Mouse (Mus musculus): Measurements from ENCODE around the gene Arhgap29. TPM values are rescaled to one million over a fixed set of nuclear protein-coding genes. Genes with fewer than 3 reads are reported as not detected.

The Arhgap29 gene
- polyA plus RNA-seq, 1 experiment from 2014 or later, result 56.0 TPM

DNA sequence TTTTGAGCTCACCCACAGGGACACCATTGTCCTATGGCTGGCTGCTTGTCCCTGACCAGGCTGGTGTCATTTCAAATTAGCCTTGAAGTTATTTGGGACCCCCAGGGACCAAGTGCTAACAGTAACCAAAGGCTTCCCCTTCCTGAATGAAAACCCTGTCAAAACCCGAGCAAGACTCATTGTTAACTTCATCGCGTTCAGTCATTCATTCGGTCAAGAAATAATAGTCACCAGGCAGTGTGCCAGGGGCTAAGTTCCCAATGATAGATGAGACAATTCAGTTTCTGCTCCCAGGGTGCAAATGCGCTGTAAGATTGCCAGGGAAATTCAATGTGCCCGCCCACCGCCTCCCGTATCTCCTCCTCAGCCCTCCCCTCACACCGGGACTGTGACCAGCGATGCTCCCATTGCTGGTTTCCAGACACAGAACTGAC, 93.9 kb downstream of the Arhgap29 start:
- peak overlapping the region; percentile 92 for H3K27ac ChIP-seq
- H3K4me2 ChIP-seq (replicated peaks), result 0 out of 2 replicates have a peak overlapping the region, but pooled peaks have one; percentile 3

GRCm38 (mm10) chr3:122047402-122047801, 95.1 kb downstream of the Arhgap29 start:
- H3K27me3 ChIP-seq, result peaks cover 6% of the 10 kb centered on the region; the same call in 1 of the 2 replicates
- 0 out of 2 replicates have a peak, but pooled peaks have one; percentile 37 for ATAC-seq (ENCODE audit: insufficient number of reproducible peaks, insufficient read depth, low FRiP score, low TSS enrichment)
- no peak overlapping the region for H3K4me3 ChIP-seq
- H3K4me2 ChIP-seq (replicated peaks), result peak overlapping the region; percentile 40
- H3K36me3 ChIP-seq, result no peaks in the 10 kb centered on the region
- no peak overlapping the region for H3K9ac ChIP-seq
- 23% methylated on average over 7 of the region's 7 CpGs for WGBS
- H3K4me1 ChIP-seq, result peaks cover 68% of the 10 kb centered on the region
- peak overlapping the region; percentile 92 for H3K27ac ChIP-seq
- no peaks in the 10 kb centered on the region for H3K9me3 ChIP-seq

More for the DNA sequence above, 93.9 kb downstream of the Arhgap29 start:
- H3K4me3 ChIP-seq, result no peak overlapping the region
- no peak for ATAC-seq (ENCODE audit: insufficient number of reproducible peaks, insufficient read depth, low FRiP score, low TSS enrichment)
- H3K9me3 ChIP-seq, result no peaks in the 10 kb centered on the region
- 10% methylated on average over 10 of the region's 10 CpGs for WGBS
- H3K27me3 ChIP-seq, result peaks cover 6% of the 10 kb centered on the region; the same call in 1 of the 2 replicates
- no peaks in the 10 kb centered on the region for H3K36me3 ChIP-seq
- peaks cover 68% of the 10 kb centered on the region for H3K4me1 ChIP-seq
- no peak overlapping the region for H3K9ac ChIP-seq

DNA sequence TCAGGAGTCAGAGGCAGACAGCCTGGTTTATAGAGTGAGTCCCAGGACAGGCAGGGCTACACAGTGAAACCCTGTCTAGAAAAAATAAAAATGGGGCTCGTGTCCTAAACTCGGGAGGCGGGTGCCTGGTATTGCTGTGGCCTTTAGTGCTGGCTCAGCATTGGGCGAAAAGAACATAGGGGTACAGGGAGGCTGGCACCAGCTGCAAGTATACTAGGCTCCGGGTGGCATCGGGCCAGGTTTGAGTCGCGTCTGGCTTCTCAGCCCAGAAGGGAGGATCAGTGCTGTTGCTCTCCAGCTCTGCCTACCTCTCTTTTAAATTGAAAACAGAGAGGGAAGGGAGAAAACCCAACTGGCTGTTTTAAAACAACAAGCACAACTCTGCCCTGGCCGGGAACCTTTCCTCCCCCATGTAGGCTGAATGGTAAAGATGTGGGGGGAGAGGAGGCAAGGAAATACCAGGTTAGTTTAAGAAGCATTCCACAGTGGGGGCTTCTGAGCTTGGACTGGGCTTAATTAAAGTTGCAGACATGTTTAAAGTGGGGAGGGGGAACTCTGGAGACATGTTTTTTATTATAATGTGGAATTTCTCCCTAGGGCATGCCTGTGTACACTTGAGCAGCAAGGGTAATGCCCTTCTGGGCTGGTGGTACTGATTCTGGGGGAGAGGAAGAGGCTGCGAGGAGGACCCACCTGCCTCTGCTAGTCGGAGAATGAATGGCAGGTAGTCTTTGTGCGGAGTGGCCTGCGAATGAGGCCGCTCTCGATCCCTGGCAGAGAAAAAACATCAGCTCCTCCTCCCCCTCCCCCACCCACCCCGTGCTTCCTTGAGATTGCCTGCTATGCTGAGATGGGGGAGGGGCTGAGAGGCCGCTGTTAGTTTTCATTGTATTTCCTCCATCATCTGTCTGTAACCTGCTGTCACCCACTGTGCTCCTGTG, 95.8 kb downstream of the Arhgap29 start:
- H3K4me3 ChIP-seq, result 0 out of 2 replicates have a peak overlapping the region, but pooled peaks have one; percentile 1

GRCm38 (mm10) chr3:122049158-122049557, 96.8 kb downstream of the Arhgap29 start:
- Histone ChIP-seq H3K36me3 (no peaks in the 10 kb centered on the region), H3K4me3 (no peak overlapping the region), H3K9me3 (no peaks in the 10 kb centered on the region), H3K27me3 (peaks cover 4% of the 10 kb centered on the region; the same call in 1 of the 2 replicates), H3K4me2 (replicated peaks) (no peak overlapping the region), H3K9ac (no peak overlapping the region), H3K4me1 (peaks cover 61% of the 10 kb centered on the region), H3K27ac (peak overlapping the region; percentile 92)
- no peak for ATAC-seq (ENCODE audit: insufficient number of reproducible peaks, insufficient read depth, low FRiP score, low TSS enrichment)
- WGBS, result 37% methylated on average over 6 of the region's 6 CpGs

More for the DNA sequence above, 95.8 kb downstream of the Arhgap29 start:
- H3K9ac ChIP-seq, result no peak overlapping the region
- no peaks in the 10 kb centered on the region for H3K36me3 ChIP-seq
- peak; percentile 62 for ATAC-seq (ENCODE audit: insufficient number of reproducible peaks, insufficient read depth, low FRiP score, low TSS enrichment)
- H3K4me1 ChIP-seq, result peaks cover 63% of the 10 kb centered on the region
- no peaks in the 10 kb centered on the region for H3K9me3 ChIP-seq
- peak overlapping the region; percentile 92 for H3K27ac ChIP-seq
- H3K27me3 ChIP-seq, result peaks cover 6% of the 10 kb centered on the region; the same call in 1 of the 2 replicates
- whole genome bisulfite sequencing, result 5% methylated on average over 17 of the region's 17 CpGs
- peak overlapping the region; percentile 40 for H3K4me2 ChIP-seq (replicated peaks)

GRCm38 (mm10) chr3:122058439-122059198, 106.3 kb downstream of the Arhgap29 start:
- 48% methylated on average over 9 of the region's 9 CpGs for WGBS
- Histone ChIP-seq H3K4me3 (no peak overlapping the region), H3K4me1 (peaks cover 19% of the 10 kb centered on the region), H3K36me3 (no peaks in the 10 kb centered on the region), H3K27ac (peak overlapping the region; percentile 37; the same call in 1 of the 2 replicates), H3K27me3 (no peaks in the 10 kb centered on the region), H3K4me2 (replicated peaks) (no peak overlapping the region), H3K9me3 (no peaks in the 10 kb centered on the region), H3K9ac (no peak overlapping the region)
- peak; percentile 60 for ATAC-seq (ENCODE audit: insufficient number of reproducible peaks, insufficient read depth, low FRiP score, low TSS enrichment)

DNA sequence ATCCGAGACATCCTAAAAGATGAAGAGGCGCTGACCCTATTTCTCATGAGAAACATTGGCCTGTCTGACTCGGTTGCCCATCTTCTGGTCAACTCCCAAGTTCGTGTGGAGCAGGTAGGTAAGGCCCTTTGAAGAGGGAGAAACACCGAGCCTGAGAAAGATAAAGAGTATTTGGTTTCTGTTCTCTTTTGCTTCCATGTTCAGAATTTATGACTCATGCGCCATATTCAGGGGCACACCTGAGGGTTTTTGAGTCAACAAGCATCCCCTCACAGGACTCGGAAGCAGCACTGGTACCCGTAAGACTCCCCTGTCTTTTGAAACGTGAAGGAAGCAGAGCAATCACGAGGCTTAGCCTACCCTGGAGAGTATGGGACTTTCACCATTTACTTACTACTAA, 110.2 kb downstream of the Arhgap29 start:
- no peaks in the 10 kb centered on the region for H3K36me3 ChIP-seq
- H3K9me3 ChIP-seq, result no peaks in the 10 kb centered on the region
- no peak overlapping the region for H3K27ac ChIP-seq
- WGBS, result 85% methylated on average over 10 of the region's 10 CpGs
- no peak for ATAC-seq (ENCODE audit: insufficient number of reproducible peaks, insufficient read depth, low FRiP score, low TSS enrichment)
- no peak overlapping the region for H3K9ac ChIP-seq
- H3K4me1 ChIP-seq, result peaks cover 8% of the 10 kb centered on the region; the same call in 1 of the 2 replicates
- no peak overlapping the region for H3K4me3 ChIP-seq
- no peaks in the 10 kb centered on the region for H3K27me3 ChIP-seq
- H3K4me2 ChIP-seq (replicated peaks), result no peak overlapping the region

- no peaks in the 10 kb centered on the region for H3K27me3 ChIP-seq
- no peak overlapping the region for H3K4me2 ChIP-seq (replicated peaks)
- H3K9ac ChIP-seq, result no peak overlapping the region
- no peak for ATAC-seq (ENCODE audit: insufficient number of reproducible peaks, insufficient read depth, low FRiP score, low TSS enrichment)
- H3K4me3 ChIP-seq, result no peak overlapping the region
- H3K27ac ChIP-seq, result no peak overlapping the region
- no peaks in the 10 kb centered on the region for H3K9me3 ChIP-seq
- no peaks in the 10 kb centered on the region for H3K36me3 ChIP-seq
- H3K4me1 ChIP-seq, result no peaks in the 10 kb centered on the region
- 83% methylated on average over 13 of the region's 13 CpGs for WGBS
These were observed 112.4 kb downstream of the Arhgap29 start for GRCm38 (mm10) chr3:122064556-122065410.

Other genes starting within 250 kb of the Arhgap29 start
- gene F3, start 229.0 kb upstream of the Arhgap29 start, polyA plus RNA-seq (2016; fragmentation: Nextera tagmentation; extraction: Ambion mirVana), result 15.2 and 15.3 TPM in 2 replicates
- 64.2 and 65.5 TPM in 2 replicates for gene Abcd3, start 137.2 kb upstream of the Arhgap29 start, polyA plus RNA-seq (2016; fragmentation: Nextera tagmentation; extraction: Ambion mirVana)
- gene Abca4, start 91.9 kb downstream of the Arhgap29 start, polyA plus RNA-seq (2016; fragmentation: Nextera tagmentation; extraction: Ambion mirVana), result 1.2 and 1.3 TPM in 2 replicates

All from embryonic facial prominence, embryonic 12.5 days (tissue).